Mouse (Mus musculus) ES-Bruce4 (cell line): ENCODE results near the gene Oxct1. TPM values are rescaled to one million over a fixed set of nuclear protein-coding genes. Genes with fewer than 3 reads are reported as not detected.

Source experiments
- H3K27ac ChIP-seq: 2 replicates; pipeline ENCODE4 v1.5.1; 2012; ENCODE audit warnings: low read length, inconsistent platforms; ENCODE audit not compliant: insufficient read depth
- H3K27me3 ChIP-seq: 2 replicates; pipeline ENCODE4 v1.6.1; 2012; ENCODE audit warnings: mild to moderate bottlenecking, low read length, inconsistent platforms; ENCODE audit not compliant: control insufficient read depth, poor library complexity, insufficient read depth, severe bottlenecking
- H3K36me3 ChIP-seq: 2 replicates; pipeline ENCODE4 v1.6.1; 2012; ENCODE audit warnings: inconsistent platforms, mild to moderate bottlenecking, low read length, moderate library complexity; ENCODE audit not compliant: control insufficient read depth, poor library complexity, insufficient read depth, severe bottlenecking
- H3K4me1 ChIP-seq: one replicate; pipeline ENCODE4 v1.8.1; 2011; ENCODE audit warnings: low read length; ENCODE audit not compliant: control insufficient read depth, insufficient read depth
- H3K4me3 ChIP-seq: 2 replicates; pipeline ENCODE4 v1.5.1; 2011; ENCODE audit warnings: low read depth, mild to moderate bottlenecking, low read length
- H3K9ac ChIP-seq: 2 replicates; pipeline ENCODE4 v1.6.1; 2012; ENCODE audit warnings: low read depth, mild to moderate bottlenecking, inconsistent platforms; ENCODE audit not compliant: poor library complexity, severe bottlenecking
- H3K9me3 ChIP-seq: replicated peaks from 2 replicates; pipeline ENCODE4 v1.6.1; 2012; ENCODE audit warnings: mild to moderate bottlenecking, low read length, inconsistent platforms; ENCODE audit not compliant: control insufficient read depth, poor library complexity, insufficient read depth, severe bottlenecking
- CTCF ChIP-seq: IDR thresholded peaks from one replicate; pipeline ENCODE4 v1.8.1; 2011; ENCODE audit warnings: low read depth, low read length
- EP300 ChIP-seq: IDR thresholded peaks from 2 replicates; pipeline ENCODE4 v1.6.1; 2011; ENCODE audit warnings: low read depth, low read length; ENCODE audit not compliant: insufficient read depth
- POLR2A ChIP-seq: IDR thresholded peaks from one replicate; pipeline ENCODE4 v1.8.1; 2011; ENCODE audit warnings: low read length; ENCODE audit not compliant: insufficient read depth
- polyA plus RNA-seq: library from polyadenylated mRNA; stranded (reverse); fragments of >200 nt; gene quantifications from 2 replicates; pipeline ENCODE4 v1.2.4, GENCODE M21; 2011; ENCODE audit warnings: low read depth; ENCODE audit not compliant: missing spikeins, insufficient read depth, insufficient read length

The Oxct1 gene
- polyA plus RNA-seq, 1 experiment: 31.9 TPM

DNA sequence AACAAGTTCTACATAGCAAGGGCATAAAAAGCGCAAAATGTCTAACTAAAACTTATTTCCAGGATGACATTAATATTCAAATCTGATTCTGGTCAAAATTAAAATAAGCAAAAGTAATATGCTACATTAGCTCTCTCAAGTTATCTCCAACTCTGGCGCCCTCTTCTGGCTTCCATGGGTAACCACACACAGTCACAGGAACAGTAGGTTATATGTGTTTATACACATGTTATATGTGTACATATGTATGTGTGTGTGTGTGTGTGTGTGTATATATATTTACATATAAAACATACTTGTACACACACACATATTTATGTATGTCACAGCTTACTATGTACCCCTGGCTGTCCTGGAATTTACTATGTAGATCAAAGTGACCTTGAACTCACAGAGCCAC lies 38.2 kb upstream of the Oxct1 start:
- Histone ChIP-seq H3K4me3 (no peak overlapping the region), H3K9me3 (no peaks in the 10 kb centered on the region), H3K27me3 (no peaks in the 10 kb centered on the region), H3K9ac (no peak overlapping the region), H3K4me1 (no peaks in the 10 kb centered on the region), H3K27ac (no peak overlapping the region), H3K36me3 (peaks cover 39% of the 10 kb centered on the region)
- TF ChIP-seq EP300 (no peak), CTCF (no peak), POLR2A (no peak)

DNA sequence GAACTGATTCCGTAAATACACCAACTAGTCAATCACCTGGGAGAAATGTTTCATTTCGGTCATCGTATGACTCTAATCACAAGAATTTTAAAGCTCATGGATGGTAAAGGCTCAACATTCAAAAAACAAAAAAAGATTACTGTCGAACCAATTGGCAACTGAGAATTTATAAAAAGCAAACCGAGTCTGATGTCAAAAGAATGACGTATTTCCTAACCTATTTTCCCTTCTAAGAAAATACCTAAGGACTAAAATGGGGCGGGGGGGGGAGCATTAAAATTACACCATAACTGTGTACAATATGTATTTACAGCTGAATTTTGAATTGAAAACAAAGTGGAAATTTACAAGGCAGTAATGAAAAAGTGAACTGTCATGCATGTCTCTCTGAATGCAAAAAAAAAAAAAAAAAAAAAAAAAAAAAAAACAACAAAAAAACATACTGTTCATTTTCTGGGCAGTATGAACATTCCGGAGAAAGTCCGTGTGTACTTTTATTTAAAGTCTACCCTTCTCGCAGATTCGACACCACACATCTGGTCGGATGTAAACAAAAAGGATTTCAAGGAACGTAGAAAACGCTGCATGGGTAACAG lies 31.2 kb upstream of the Oxct1 start:
- Histone ChIP-seq H3K36me3 (peaks cover 10% of the 10 kb centered on the region), H3K27ac (peak overlapping the region; percentile 37), H3K27me3 (no peaks in the 10 kb centered on the region), H3K9ac (peak overlapping the region; percentile 69), H3K4me1 (peaks cover 1% of the 10 kb centered on the region), H3K4me3 (peak overlapping the region; percentile 84), H3K9me3 (no peaks in the 10 kb centered on the region)
- TF ChIP-seq EP300 (no peak), CTCF (no peak), POLR2A (no peak)

DNA sequence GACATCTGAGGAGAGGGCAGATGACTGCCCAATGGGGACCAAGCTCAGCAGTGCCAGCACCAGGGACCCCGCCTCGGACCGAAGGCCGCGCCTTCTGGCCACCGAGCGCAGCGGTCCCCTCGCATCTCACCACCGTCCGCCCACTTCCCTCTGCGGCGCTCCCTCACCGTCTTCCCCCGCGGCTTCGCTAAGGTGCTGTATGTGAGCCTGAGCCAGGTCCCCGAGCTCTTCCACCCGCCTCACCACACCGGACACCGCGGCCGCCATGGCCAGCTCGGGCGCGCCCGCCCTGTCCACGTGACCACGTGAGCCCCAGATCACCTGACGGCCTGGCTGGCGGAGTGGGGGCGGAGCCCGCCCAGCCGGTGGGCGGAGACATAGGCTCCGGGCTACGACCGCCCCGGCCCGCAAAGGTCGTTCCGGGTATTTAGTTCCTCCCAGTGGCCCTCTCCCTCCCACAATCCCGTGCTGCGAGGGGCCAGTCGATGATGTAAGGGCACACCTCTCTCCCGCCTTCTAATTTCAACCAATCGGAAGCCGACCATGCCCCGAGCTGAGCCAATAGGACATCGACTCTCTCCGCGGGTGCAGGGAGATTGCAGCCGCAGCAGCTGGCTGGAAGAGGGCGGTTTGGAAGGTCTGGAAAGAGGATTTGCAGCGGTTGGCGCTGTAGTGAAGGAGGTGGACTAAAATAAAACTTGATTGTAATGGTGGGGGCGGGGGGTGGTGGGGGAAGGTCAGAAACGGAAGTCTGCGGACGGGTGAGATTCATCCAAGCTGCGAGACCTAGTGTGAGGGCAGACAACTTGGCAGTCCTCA lies 30.5 kb upstream of the Oxct1 start, which contains the start of gene AW549877:
Gene AW549877, minus strand, starts transcription at position 297 of the 819 bp plus-strand sequence.
- Histone ChIP-seq H3K36me3 (peaks cover 7% of the 10 kb centered on the region), H3K4me1 (peaks cover 1% of the 10 kb centered on the region), H3K9ac (peak within 1 kb of the TSS; percentile 70), H3K4me3 (peak within 1 kb of the TSS; percentile 98), H3K27me3 (no peaks in the 10 kb centered on the region), H3K27ac (peak within 1 kb of the TSS; percentile 99), H3K9me3 (no peaks in the 10 kb centered on the region)
- TF ChIP-seq CTCF (no peak), POLR2A (peak; percentile 85), EP300 (peak; percentile 40; the same call in 1 of the 2 replicates)

DNA sequence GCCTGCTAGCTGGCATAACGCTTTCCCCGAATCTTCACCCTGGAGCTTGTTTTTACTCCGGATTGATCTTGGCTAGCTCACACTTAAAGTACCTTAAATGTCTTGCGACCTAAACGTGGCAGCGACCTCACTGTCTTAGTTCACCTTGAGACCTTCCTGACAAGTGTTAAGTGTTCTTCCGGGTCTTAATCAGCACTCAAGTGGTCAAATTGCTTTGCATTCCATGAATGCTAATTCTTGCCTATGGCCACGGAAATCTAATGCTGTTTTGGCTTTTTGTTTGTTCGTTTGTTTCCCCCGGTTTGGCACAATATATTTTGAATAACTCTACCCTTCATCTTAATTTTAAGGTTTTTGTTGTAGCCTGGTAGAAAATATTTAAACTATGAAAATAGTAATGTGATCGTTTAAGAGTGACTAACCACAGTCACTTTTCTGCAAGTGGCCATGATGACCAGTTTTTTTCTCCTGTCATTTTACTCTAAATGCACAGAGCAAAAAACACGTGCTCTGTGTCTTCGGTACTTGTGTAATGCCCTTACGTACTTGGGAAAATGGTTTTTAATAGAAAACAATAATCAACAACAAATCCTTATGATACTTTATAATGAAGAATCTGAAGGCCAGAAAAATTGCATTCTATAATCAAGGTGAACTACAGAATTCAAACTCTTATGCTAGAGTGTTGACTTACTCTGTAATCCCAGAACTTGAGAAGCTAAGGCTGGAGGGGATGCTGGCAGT lies 29.7 kb upstream of the Oxct1 start:
- Histone ChIP-seq H3K9me3 (no peaks in the 10 kb centered on the region), H3K36me3 (peaks cover 2% of the 10 kb centered on the region; the same call in 1 of the 2 replicates), H3K27ac (peak overlapping the region; percentile 99), H3K27me3 (no peaks in the 10 kb centered on the region), H3K4me3 (peak overlapping the region; percentile 98), H3K4me1 (peaks cover 1% of the 10 kb centered on the region), H3K9ac (peak overlapping the region; percentile 70)
- TF ChIP-seq CTCF: no peak
- TF ChIP-seq POLR2A: no peak
- TF ChIP-seq EP300: no peak

DNA sequence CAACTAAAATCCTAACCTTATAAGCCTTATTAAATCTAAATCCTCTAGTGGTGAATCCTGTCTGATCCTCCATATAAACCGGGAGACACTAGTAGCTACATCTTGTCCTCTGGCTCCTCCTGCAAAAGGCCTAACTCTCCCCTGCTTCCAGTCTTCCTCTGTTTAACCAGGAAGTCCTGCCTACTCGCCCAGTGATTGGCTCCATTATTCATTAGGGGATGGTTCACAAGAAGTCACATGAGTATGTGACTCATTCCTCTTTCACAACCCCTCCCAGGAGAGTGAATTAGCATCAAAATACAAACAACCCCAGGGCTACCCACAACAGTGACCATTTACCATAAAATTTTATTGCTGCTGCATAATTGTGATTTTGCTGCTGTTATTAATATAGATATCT lies 27.0 kb upstream of the Oxct1 start:
- peaks cover 2% of the 10 kb centered on the region; the same call in 1 of the 2 replicates for H3K9me3 ChIP-seq
- H3K9ac ChIP-seq: peak overlapping the region; percentile 72
- peaks cover 1% of the 10 kb centered on the region for H3K4me1 ChIP-seq
- TF ChIP-seq POLR2A: peak; percentile 65
- TF ChIP-seq CTCF: no peak
- TF ChIP-seq EP300: no peak
- no peaks in the 10 kb centered on the region for H3K36me3 ChIP-seq
- H3K27me3 ChIP-seq: no peaks in the 10 kb centered on the region
- peak overlapping the region; percentile 87 for H3K27ac ChIP-seq
- H3K4me3 ChIP-seq: peak overlapping the region; percentile 82; the same call in 1 of the 2 replicates
